Mouse (Mus musculus): Measurements from ENCODE around the gene Best3. TPM values are rescaled to one million over a fixed set of nuclear protein-coding genes. Genes with fewer than 3 reads are reported as not detected.
A peak's percentile ranks its signal among the peaks of the same experiment; 100 is the strongest.

The Best3 gene
- polyA plus RNA-seq, 1 experiment from 2014 or later, result 0.32 TPM

DNA sequence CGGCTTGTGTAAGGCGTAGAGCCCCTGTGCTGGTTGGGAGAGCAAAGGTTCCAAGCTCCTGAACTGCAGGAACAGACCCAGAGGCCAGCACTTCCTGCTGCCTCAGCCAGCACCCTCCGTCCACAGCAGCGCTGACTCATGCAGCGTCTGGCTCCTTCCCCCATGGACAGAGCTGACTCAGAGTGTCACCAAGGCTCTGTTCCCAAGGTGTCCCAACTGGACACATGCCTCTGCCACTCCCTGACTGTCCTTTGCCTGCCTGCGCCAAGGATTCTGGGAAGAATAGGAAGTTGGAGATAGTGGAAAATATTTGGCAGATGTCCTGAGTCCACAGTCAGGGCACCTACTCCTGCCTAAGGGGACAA lies 10.1 kb downstream of the Best3 start:
- Histone ChIP-seq H3K27ac (ENCODE audit: low read length) (no peak overlapping the region), H3K4me2 (replicated peaks; ENCODE audit: low read depth, low read length) (no peak overlapping the region), H3K36me3 (ENCODE audit: insufficient read depth, low read length) (no peaks in the 10 kb centered on the region), H3K4me1 (ENCODE audit: insufficient read depth, low read length) (peaks cover 11% of the 10 kb centered on the region; the same call in 1 of the 2 replicates), H3K4me3 (ENCODE audit: low read length) (no peak overlapping the region), H3K9me3 (ENCODE audit: low read length) (no peaks in the 10 kb centered on the region), H3K9ac (replicated peaks; ENCODE audit: low read length) (no peak overlapping the region), H3K27me3 (ENCODE audit: insufficient read depth, low read length) (no peaks in the 10 kb centered on the region)
- 56% methylated on average over 6 of the region's 6 CpGs for WGBS
- peak; percentile 84; the same call in 1 of the 2 replicates for ATAC-seq (ENCODE audit: low FRiP score, low TSS enrichment)

GRCm38 (mm10) chr10:116998716-116999455 lies 12.8 kb downstream of the Best3 start:
- 75% methylated on average over 17 of the region's 17 CpGs for WGBS

DNA sequence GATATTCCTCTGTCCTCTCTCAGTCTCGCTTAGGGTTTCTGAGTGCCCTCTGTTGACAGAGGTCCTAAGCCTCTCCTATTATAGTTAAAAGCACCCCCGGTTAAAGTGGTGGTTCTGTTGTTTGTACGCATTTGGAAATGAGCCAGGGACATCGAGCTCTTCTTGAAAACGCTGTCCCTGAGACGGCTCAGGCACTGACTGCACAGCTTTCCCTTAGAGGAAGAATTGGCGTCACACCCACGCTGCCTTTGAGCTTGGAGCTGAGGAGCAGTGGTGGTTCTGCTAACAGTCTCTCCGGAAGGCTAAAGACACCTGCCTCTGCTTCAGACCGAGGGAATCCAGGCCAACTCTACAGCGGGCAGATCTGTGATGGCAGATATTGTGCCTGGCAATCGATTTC lies 14.9 kb downstream of the Best3 start:
- Histone ChIP-seq H3K4me3 (ENCODE audit: low read length) (no peak overlapping the region), H3K9me3 (ENCODE audit: low read length) (no peaks in the 10 kb centered on the region), H3K4me1 (ENCODE audit: insufficient read depth, low read length) (peaks cover 10% of the 10 kb centered on the region; the same call in 1 of the 2 replicates), H3K27ac (ENCODE audit: low read length) (no peak overlapping the region), H3K9ac (replicated peaks; ENCODE audit: low read length) (no peak overlapping the region), H3K36me3 (ENCODE audit: insufficient read depth, low read length) (no peaks in the 10 kb centered on the region), H3K4me2 (replicated peaks; ENCODE audit: low read depth, low read length) (no peak overlapping the region), H3K27me3 (ENCODE audit: insufficient read depth, low read length) (no peaks in the 10 kb centered on the region)
- ATAC-seq (ENCODE audit: low FRiP score, low TSS enrichment), result no peak
- 68% methylated on average over 12 of the region's 12 CpGs for whole genome bisulfite sequencing

More at GRCm38 (mm10) chr10:116998716-116999455, 12.8 kb downstream of the Best3 start:
- ATAC-seq (ENCODE audit: low FRiP score, low TSS enrichment), result no peak
- Histone ChIP-seq H3K27me3 (ENCODE audit: insufficient read depth, low read length) (no peaks in the 10 kb centered on the region), H3K4me1 (ENCODE audit: insufficient read depth, low read length) (peaks cover 11% of the 10 kb centered on the region; the same call in 1 of the 2 replicates), H3K27ac (ENCODE audit: low read length) (no peak overlapping the region), H3K9me3 (ENCODE audit: low read length) (no peaks in the 10 kb centered on the region), H3K36me3 (ENCODE audit: insufficient read depth, low read length) (no peaks in the 10 kb centered on the region), H3K4me2 (replicated peaks; ENCODE audit: low read depth, low read length) (no peak overlapping the region), H3K9ac (replicated peaks; ENCODE audit: low read length) (no peak overlapping the region), H3K4me3 (ENCODE audit: low read length) (no peak overlapping the region)

DNA sequence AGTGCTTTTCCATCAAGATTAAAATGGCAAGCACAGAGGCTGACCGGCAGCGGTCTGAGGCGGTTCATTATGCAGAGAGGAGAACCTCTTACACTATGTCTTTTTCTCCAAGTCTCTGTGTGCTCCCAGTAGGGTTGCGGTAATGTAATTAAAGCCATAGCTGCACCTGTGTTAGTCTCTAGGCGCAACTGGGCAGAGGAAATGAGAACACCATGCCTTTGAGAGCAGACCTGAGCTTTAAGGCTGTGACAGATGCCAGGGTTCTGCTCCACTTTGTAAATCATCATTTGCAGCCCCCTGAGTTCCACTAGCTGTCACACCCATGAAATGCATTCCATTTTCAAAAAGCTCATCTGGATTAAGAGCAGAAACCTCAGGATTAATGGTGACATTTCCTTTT lies 18.6 kb downstream of the Best3 start:
- ATAC-seq (ENCODE audit: low FRiP score, low TSS enrichment), result no peak
- no peak overlapping the region for H3K4me2 ChIP-seq (replicated peaks; ENCODE audit: low read depth, low read length)
- H3K4me3 ChIP-seq (ENCODE audit: low read length), result no peak overlapping the region
- peaks cover 13% of the 10 kb centered on the region for H3K4me1 ChIP-seq (ENCODE audit: insufficient read depth, low read length)
- H3K9me3 ChIP-seq (ENCODE audit: low read length), result no peaks in the 10 kb centered on the region
- no peak overlapping the region for H3K9ac ChIP-seq (replicated peaks; ENCODE audit: low read length)
- 66% methylated on average over 5 of the region's 5 CpGs for WGBS
- H3K27me3 ChIP-seq (ENCODE audit: insufficient read depth, low read length), result no peaks in the 10 kb centered on the region
- H3K36me3 ChIP-seq (ENCODE audit: insufficient read depth, low read length), result no peaks in the 10 kb centered on the region
- no peak overlapping the region for H3K27ac ChIP-seq (ENCODE audit: low read length)

DNA sequence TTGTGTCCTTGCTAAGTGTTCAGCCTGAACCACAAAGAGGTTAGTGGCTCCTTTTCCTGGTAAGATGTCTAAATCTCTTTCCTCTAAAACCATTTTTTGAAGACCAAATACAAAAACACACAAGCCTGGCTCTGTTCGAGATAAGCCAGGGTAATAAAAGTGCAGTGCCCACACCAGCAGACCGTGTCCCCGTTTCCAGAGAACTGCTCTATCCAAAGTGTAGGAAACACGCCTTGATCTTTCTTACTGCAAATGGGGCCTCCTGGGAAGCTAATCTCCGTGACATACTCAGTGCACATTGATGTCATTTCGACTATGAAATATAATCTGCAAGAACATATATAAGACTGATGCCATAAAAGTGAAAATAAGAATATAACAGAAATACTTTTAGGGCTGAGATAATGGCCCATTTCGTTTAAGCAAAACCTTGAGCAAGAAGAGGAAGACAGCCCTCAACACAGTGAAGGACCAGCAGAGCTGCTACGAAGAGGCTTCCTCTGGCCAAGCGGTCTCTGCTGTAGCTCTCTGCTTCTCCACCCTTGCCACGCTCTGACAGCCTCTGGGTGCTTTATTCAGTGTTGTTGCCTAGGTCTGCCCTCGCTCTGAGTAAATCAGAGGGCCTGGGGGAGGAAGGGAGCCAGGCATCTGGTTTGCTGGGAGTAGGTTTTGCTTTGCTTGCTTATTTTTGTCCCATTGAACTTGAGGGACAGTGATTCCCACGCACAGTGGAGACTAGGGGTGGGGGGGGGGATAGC lies 19.8 kb downstream of the Best3 start:
- Histone ChIP-seq H3K4me3 (ENCODE audit: low read length) (no peak overlapping the region), H3K4me2 (replicated peaks; ENCODE audit: low read depth, low read length) (no peak overlapping the region), H3K9ac (replicated peaks; ENCODE audit: low read length) (no peak overlapping the region), H3K27me3 (ENCODE audit: insufficient read depth, low read length) (no peaks in the 10 kb centered on the region), H3K9me3 (ENCODE audit: low read length) (no peaks in the 10 kb centered on the region), H3K27ac (ENCODE audit: low read length) (0 out of 2 replicates have a peak overlapping the region, but pooled peaks have one; percentile 16), H3K36me3 (ENCODE audit: insufficient read depth, low read length) (no peaks in the 10 kb centered on the region), H3K4me1 (ENCODE audit: insufficient read depth, low read length) (peaks cover 19% of the 10 kb centered on the region)
- WGBS, result 33% methylated on average over 12 of the region's 12 CpGs
- peak; percentile 65 for ATAC-seq (ENCODE audit: low FRiP score, low TSS enrichment)

DNA sequence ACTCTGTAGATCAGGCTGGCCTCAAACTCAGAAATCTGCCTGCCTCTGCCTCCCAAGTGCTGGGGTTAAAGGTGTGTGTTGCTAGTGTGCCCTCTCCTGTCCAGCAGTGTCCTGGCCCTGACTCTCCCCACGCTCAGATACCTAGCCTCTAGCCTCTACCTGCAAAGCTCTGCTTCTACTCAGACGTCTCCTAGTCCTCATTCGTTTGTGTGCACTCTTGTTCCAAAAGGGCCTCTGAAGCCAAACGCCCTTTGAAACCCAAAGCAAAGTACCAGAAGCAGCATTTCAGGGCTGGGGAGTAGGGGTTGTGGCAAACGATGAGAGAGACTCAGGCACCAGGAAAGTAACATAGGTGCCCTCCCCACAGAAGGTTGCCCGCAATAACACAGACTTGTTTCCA lies 23.6 kb downstream of the Best3 start:
- Histone ChIP-seq H3K27ac (ENCODE audit: low read length) (no peak overlapping the region), H3K9me3 (ENCODE audit: low read length) (no peaks in the 10 kb centered on the region), H3K9ac (replicated peaks; ENCODE audit: low read length) (no peak overlapping the region; the same call in 1 of the 2 replicates), H3K4me3 (ENCODE audit: low read length) (no peak overlapping the region), H3K4me1 (ENCODE audit: insufficient read depth, low read length) (peaks cover 28% of the 10 kb centered on the region), H3K4me2 (replicated peaks; ENCODE audit: low read depth, low read length) (no peak overlapping the region), H3K27me3 (ENCODE audit: insufficient read depth, low read length) (no peaks in the 10 kb centered on the region; the same call in 1 of the 2 replicates), H3K36me3 (ENCODE audit: insufficient read depth, low read length) (no peaks in the 10 kb centered on the region)
- no peak for ATAC-seq (ENCODE audit: low FRiP score, low TSS enrichment)
- WGBS, result 85% methylated on average over 6 of the region's 6 CpGs

GRCm38 (mm10) chr10:117011047-117011446 lies 24.9 kb downstream of the Best3 start:
- Histone ChIP-seq H3K9ac (replicated peaks; ENCODE audit: low read length) (no peak overlapping the region), H3K9me3 (ENCODE audit: low read length) (no peaks in the 10 kb centered on the region), H3K27ac (ENCODE audit: low read length) (peak overlapping the region; percentile 14; the same call in 1 of the 2 replicates), H3K4me1 (ENCODE audit: insufficient read depth, low read length) (peaks cover 21% of the 10 kb centered on the region), H3K4me2 (replicated peaks; ENCODE audit: low read depth, low read length) (no peak overlapping the region), H3K4me3 (ENCODE audit: low read length) (no peak overlapping the region), H3K27me3 (ENCODE audit: insufficient read depth, low read length) (no peaks in the 10 kb centered on the region; the same call in 1 of the 2 replicates), H3K36me3 (ENCODE audit: insufficient read depth, low read length) (no peaks in the 10 kb centered on the region)
- 24% methylated on average over 8 of the region's 8 CpGs for WGBS
- ATAC-seq (ENCODE audit: low FRiP score, low TSS enrichment), result peak; percentile 77

DNA sequence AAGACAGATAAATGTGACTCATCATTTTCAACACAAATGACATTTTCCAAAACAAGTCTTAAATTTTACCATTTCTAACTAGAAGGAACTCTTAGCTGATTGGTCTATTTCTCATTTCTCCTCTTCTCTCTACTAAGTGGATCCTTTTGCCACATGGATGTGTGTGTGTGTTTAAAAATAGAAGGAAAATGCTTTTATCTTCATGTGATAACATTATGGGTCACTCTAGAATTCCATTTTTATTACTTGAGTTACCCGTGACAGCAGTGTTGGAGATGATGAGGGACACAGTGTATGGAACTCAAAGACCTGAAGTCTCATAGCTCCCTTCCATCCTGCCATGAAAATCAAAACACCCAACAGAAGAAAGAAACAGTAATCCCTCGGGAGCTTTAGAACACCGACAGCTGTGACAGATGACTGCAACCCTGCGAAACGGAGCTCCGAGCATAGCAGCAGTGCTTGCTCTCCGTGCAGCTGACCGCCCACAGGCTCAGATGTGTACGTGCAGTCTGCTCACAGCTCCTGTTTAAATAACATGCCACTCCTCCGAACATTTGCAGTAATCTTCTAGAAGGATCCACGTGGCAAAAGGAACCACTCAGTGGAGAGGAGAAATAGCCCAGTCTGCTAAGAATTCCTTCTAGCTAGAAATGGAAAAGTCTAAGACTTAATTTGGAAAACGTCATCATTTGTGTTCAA lies 27.7 kb downstream of the Best3 start:
- H3K9ac ChIP-seq (replicated peaks; ENCODE audit: low read length), result 0 out of 2 replicates have a peak overlapping the region, but pooled peaks have one; percentile 12

DNA sequence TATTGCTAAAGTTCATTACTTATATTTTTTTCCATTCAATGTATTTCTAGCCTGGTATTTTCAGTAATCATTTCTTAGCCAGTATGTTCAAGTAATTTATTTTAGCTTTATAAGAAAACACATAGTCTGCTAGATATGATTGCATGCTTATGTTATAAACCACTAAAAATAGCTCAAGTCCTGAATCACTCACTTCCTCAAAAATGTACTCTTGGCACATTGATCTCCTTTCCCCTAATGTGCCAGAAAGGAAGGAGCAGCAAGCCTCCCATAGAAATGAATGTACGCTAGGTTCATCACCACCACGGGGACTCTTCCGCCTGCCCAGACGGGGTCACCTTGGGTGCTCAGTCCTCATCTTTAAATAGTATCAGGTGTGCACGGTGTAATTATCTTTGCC lies 28.5 kb downstream of the Best3 start:
- Histone ChIP-seq H3K27me3 (ENCODE audit: insufficient read depth, low read length) (peaks cover 11% of the 10 kb centered on the region; the same call in 1 of the 2 replicates), H3K9ac (replicated peaks; ENCODE audit: low read length) (no peak overlapping the region), H3K27ac (ENCODE audit: low read length) (no peak overlapping the region), H3K36me3 (ENCODE audit: insufficient read depth, low read length) (no peaks in the 10 kb centered on the region), H3K4me2 (replicated peaks; ENCODE audit: low read depth, low read length) (no peak overlapping the region), H3K4me1 (ENCODE audit: insufficient read depth, low read length) (peaks cover 15% of the 10 kb centered on the region; the same call in 1 of the 2 replicates), H3K4me3 (ENCODE audit: low read length) (no peak overlapping the region), H3K9me3 (ENCODE audit: low read length) (no peaks in the 10 kb centered on the region)
- no peak for ATAC-seq (ENCODE audit: low FRiP score, low TSS enrichment)
- WGBS, result 90% methylated on average over 5 of the region's 5 CpGs

More for the DNA sequence above, 27.7 kb downstream of the Best3 start:
- no peaks in the 10 kb centered on the region for H3K36me3 ChIP-seq (ENCODE audit: insufficient read depth, low read length)
- peaks cover 6% of the 10 kb centered on the region; the same call in 1 of the 2 replicates for H3K27me3 ChIP-seq (ENCODE audit: insufficient read depth, low read length)
- H3K4me1 ChIP-seq (ENCODE audit: insufficient read depth, low read length), result peaks cover 15% of the 10 kb centered on the region; the same call in 1 of the 2 replicates
- ATAC-seq (ENCODE audit: low FRiP score, low TSS enrichment), result peak; percentile 83
- no peak overlapping the region for H3K27ac ChIP-seq (ENCODE audit: low read length)
- H3K9me3 ChIP-seq (ENCODE audit: low read length), result no peaks in the 10 kb centered on the region
- H3K4me3 ChIP-seq (ENCODE audit: low read length), result no peak overlapping the region
- 9% methylated on average over 12 of the region's 12 CpGs for WGBS
- H3K4me2 ChIP-seq (replicated peaks; ENCODE audit: low read depth, low read length), result peak overlapping the region; percentile 33
